Mouse (Mus musculus): ENCODE data around the gene Zfp217. TPM values are rescaled to one million over a fixed set of nuclear protein-coding genes. Genes with fewer than 3 reads are reported as not detected.

Zfp217 gene
- total RNA-seq, 1 experiment from 2014 or later: 83.2 TPM

- peak; percentile 42 for ATAC-seq (ENCODE audit: extremely low read depth, insufficient number of reproducible peaks, low FRiP score, poor library complexity, severe bottlenecking)
These were observed 31.1 kb downstream of the Zfp217 start for GRCm38 (mm10) chr2:170116704-170117281.

GRCm38 (mm10) chr2:170110306-170110705, 37.6 kb downstream of the Zfp217 start:
- no peak for ATAC-seq (ENCODE audit: extremely low read depth, insufficient number of reproducible peaks, low FRiP score, poor library complexity, severe bottlenecking)

GRCm38 (mm10) chr2:170109528-170109927, 38.4 kb downstream of the Zfp217 start:
- no peak for ATAC-seq (ENCODE audit: extremely low read depth, insufficient number of reproducible peaks, low FRiP score, poor library complexity, severe bottlenecking)

- no peak for ATAC-seq (ENCODE audit: extremely low read depth, insufficient number of reproducible peaks, low FRiP score, poor library complexity, severe bottlenecking)
These were observed 40.1 kb downstream of the Zfp217 start for GRCm38 (mm10) chr2:170107791-170108190.

- no peak for ATAC-seq (ENCODE audit: extremely low read depth, insufficient number of reproducible peaks, low FRiP score, poor library complexity, severe bottlenecking)
These were observed 41.9 kb downstream of the Zfp217 start for GRCm38 (mm10) chr2:170106000-170106399.

- ATAC-seq (ENCODE audit: extremely low read depth, insufficient number of reproducible peaks, low FRiP score, poor library complexity, severe bottlenecking): no peak
These were observed 43.5 kb downstream of the Zfp217 start for GRCm38 (mm10) chr2:170104396-170104795.

GRCm38 (mm10) chr2:170103852-170104251, 44.1 kb downstream of the Zfp217 start:
- peak; percentile 46; the same call in 1 of the 2 replicates for ATAC-seq (ENCODE audit: extremely low read depth, insufficient number of reproducible peaks, low FRiP score, poor library complexity, severe bottlenecking)

GRCm38 (mm10) chr2:170103341-170103740, 44.6 kb downstream of the Zfp217 start:
- ATAC-seq (ENCODE audit: extremely low read depth, insufficient number of reproducible peaks, low FRiP score, poor library complexity, severe bottlenecking): no peak

GRCm38 (mm10) chr2:170101932-170102331, 46.0 kb downstream of the Zfp217 start:
- no peak for ATAC-seq (ENCODE audit: extremely low read depth, insufficient number of reproducible peaks, low FRiP score, poor library complexity, severe bottlenecking)

GRCm38 (mm10) chr2:170101132-170101531, 46.8 kb downstream of the Zfp217 start:
- peak; percentile 81 for ATAC-seq (ENCODE audit: extremely low read depth, insufficient number of reproducible peaks, low FRiP score, poor library complexity, severe bottlenecking)

- no peak for ATAC-seq (ENCODE audit: extremely low read depth, insufficient number of reproducible peaks, low FRiP score, poor library complexity, severe bottlenecking)
These were observed 53.0 kb downstream of the Zfp217 start for GRCm38 (mm10) chr2:170094871-170095270.

- no peak for ATAC-seq (ENCODE audit: extremely low read depth, insufficient number of reproducible peaks, low FRiP score, poor library complexity, severe bottlenecking)
These were observed 53.7 kb downstream of the Zfp217 start for GRCm38 (mm10) chr2:170094220-170094619.

- no peak for ATAC-seq (ENCODE audit: extremely low read depth, insufficient number of reproducible peaks, low FRiP score, poor library complexity, severe bottlenecking)
These were observed 56.1 kb downstream of the Zfp217 start for GRCm38 (mm10) chr2:170091563-170092443.

GRCm38 (mm10) chr2:170078442-170079017, 69.4 kb downstream of the Zfp217 start:
- no peak for ATAC-seq (ENCODE audit: extremely low read depth, insufficient number of reproducible peaks, low FRiP score, poor library complexity, severe bottlenecking)

- ATAC-seq (ENCODE audit: extremely low read depth, insufficient number of reproducible peaks, low FRiP score, poor library complexity, severe bottlenecking): no peak
These were observed 69.9 kb downstream of the Zfp217 start for GRCm38 (mm10) chr2:170078041-170078440.

GRCm38 (mm10) chr2:170076941-170077490, 70.9 kb downstream of the Zfp217 start:
- no peak for ATAC-seq (ENCODE audit: extremely low read depth, insufficient number of reproducible peaks, low FRiP score, poor library complexity, severe bottlenecking)

GRCm38 (mm10) chr2:170070641-170071241, 77.2 kb downstream of the Zfp217 start:
- no peak for ATAC-seq (ENCODE audit: extremely low read depth, insufficient number of reproducible peaks, low FRiP score, poor library complexity, severe bottlenecking)

- no peak for ATAC-seq (ENCODE audit: extremely low read depth, insufficient number of reproducible peaks, low FRiP score, poor library complexity, severe bottlenecking)
These were observed 77.9 kb downstream of the Zfp217 start for GRCm38 (mm10) chr2:170069976-170070375.

- no peak for ATAC-seq (ENCODE audit: extremely low read depth, insufficient number of reproducible peaks, low FRiP score, poor library complexity, severe bottlenecking)
These were observed 85.5 kb downstream of the Zfp217 start for GRCm38 (mm10) chr2:170062378-170062777.

All from neutrophil, adult 5-6 weeks (primary cell).